Mouse (Mus musculus) lung, embryonic 14.5 days (tissue): ENCODE data around the gene Foxk1. TPM values are rescaled to one million over a fixed set of nuclear protein-coding genes. Genes with fewer than 3 reads are reported as not detected.

Experiments used
- ATAC-seq: fragments of 200-750 bp; cut with Nextera tagmentation; 2 replicates; pipeline ENCODE4 v1.8.0; 2017; ENCODE audit warnings: mild to moderate bottlenecking, moderate TSS enrichment, moderate library complexity; ENCODE audit not compliant: insufficient read depth
- DNase-seq: peaks from one replicate; pipeline ENCODE4 v3.0.0-alpha.2; 2015
- H3K27ac ChIP-seq: fragments of 300-500 bp; sonication (generic); 2 replicates; pipeline ENCODE4 v1.5.1; 2014; ENCODE audit warnings: low read depth, mild to moderate bottlenecking, moderate library complexity
- H3K27me3 ChIP-seq: fragments of 300-500 bp; sonication (generic); 2 replicates; pipeline ENCODE4 v1.6.1; 2014; ENCODE audit warnings: low read length, control low read depth; ENCODE audit not compliant: insufficient read depth
- H3K36me3 ChIP-seq: fragments of 300-500 bp; sonication (generic); 2 replicates; pipeline ENCODE4 v1.6.1; 2014; ENCODE audit warnings: control low read depth; ENCODE audit not compliant: insufficient read depth
- H3K4me1 ChIP-seq: fragments of 300-500 bp; sonication (generic); 2 replicates; pipeline ENCODE4 v1.6.1; 2014; ENCODE audit warnings: antibody characterized with exemption, control low read depth; ENCODE audit not compliant: insufficient read depth
- H3K4me2 ChIP-seq: fragments of 300-500 bp; sonication (generic); 2 replicates; pipeline ENCODE4 v1.6.1; 2014; ENCODE audit warnings: mild to moderate bottlenecking
- H3K4me3 ChIP-seq: fragments of 300-500 bp; sonication (generic); 2 replicates; pipeline ENCODE4 v1.5.1; 2014; ENCODE audit warnings: low read depth, low read length
- H3K9ac ChIP-seq: fragments of 300-500 bp; sonication (generic); 2 replicates; pipeline ENCODE4 v1.6.1; 2014
- H3K9me3 ChIP-seq: fragments of 300-500 bp; sonication (generic); 2 replicates; pipeline ENCODE4 v1.6.1; 2016; ENCODE audit warnings: low read depth, low read length, control low read depth
- CTCF ChIP-seq: IDR thresholded peaks from 2 replicates; pipeline ENCODE4 v1.5.1; 2016; ENCODE audit warnings: antibody characterized with exemption, low read depth
- WGBS: fragments of 180-500 bp; shearing (Covaris S2); extraction: QIAGEN DNeasy Blood & Tissue Kit; methylation state at CpG from one replicate; pipeline ENCODE4 v1.1.7; 2014; 5-methylcytosine and 5-hydroxymethylcytosine counted together
- polyA plus RNA-seq: library from polyadenylated mRNA; unstranded; fragments of >200 nt; fragmentation: Nextera tagmentation; extraction: Ambion mirVana; gene quantifications from 2 replicates; pipeline ENCODE4 v1.2.1, GENCODE M21; 2014

The Foxk1 gene
- 5.4 and 7.9 TPM in 2 replicates for polyA plus RNA-seq

- Histone ChIP-seq H3K4me1 (peaks cover 12% of the 10 kb centered on the region), H3K27me3 (no peaks in the 10 kb centered on the region), H3K9me3 (no peaks in the 10 kb centered on the region), H3K4me3 (peak within 1 kb of the TSS; percentile 98), H3K9ac (peak within 1 kb of the TSS; percentile 91), H3K27ac (peak within 1 kb of the TSS; percentile 82), H3K36me3 (peaks cover 3% of the 10 kb centered on the region; the same call in 1 of the 2 replicates), H3K4me2 (peak within 1 kb of the TSS; percentile 94)
- WGBS, result 1% methylated on average over 60 of the region's 60 CpGs
- DNase-seq (peak; percentile 97), ATAC-seq (peak; percentile 87)
- TF ChIP-seq CTCF, result no peak
These were observed at the start of gene Foxk1 for GRCm38 (mm10) chr5:142400981-142401640. Gene Foxk1, plus strand, starts transcription at chr5:142401497.

GRCm38 (mm10) chr5:142352336-142352892, 48.9 kb upstream of the Foxk1 start:
- TF ChIP-seq CTCF, result no peak
- Histone ChIP-seq H3K9me3 (no peaks in the 10 kb centered on the region), H3K4me1 (no peaks in the 10 kb centered on the region), H3K9ac (no peak overlapping the region), H3K27ac (no peak overlapping the region), H3K36me3 (no peaks in the 10 kb centered on the region), H3K4me3 (no peak overlapping the region), H3K4me2 (no peak overlapping the region), H3K27me3 (no peaks in the 10 kb centered on the region)
- DNase-seq (no peak), ATAC-seq (no peak)
- WGBS, result 81% methylated on average over 5 of the region's 5 CpGs

- no peak for DNase-seq
These were observed 46.2 kb upstream of the Foxk1 start for GRCm38 (mm10) chr5:142355144-142355543.

GRCm38 (mm10) chr5:142361166-142361565, 40.1 kb upstream of the Foxk1 start:
- 59% methylated on average over 5 of the region's 5 CpGs for WGBS
- DNase-seq, result no peak
- no peaks in the 10 kb centered on the region for H3K9me3 ChIP-seq
- H3K36me3 ChIP-seq, result no peaks in the 10 kb centered on the region
- no peak overlapping the region for H3K4me2 ChIP-seq
- H3K4me3 ChIP-seq, result no peak overlapping the region
- H3K9ac ChIP-seq, result no peak overlapping the region
- ATAC-seq, result no peak
- H3K27me3 ChIP-seq, result no peaks in the 10 kb centered on the region
- H3K4me1 ChIP-seq, result 0 out of 2 replicates have a peak, but pooled peaks cover 4% of the 10 kb centered on the region
- H3K27ac ChIP-seq, result no peak overlapping the region
- no peak for TF ChIP-seq CTCF

More at GRCm38 (mm10) chr5:142355144-142355543, 46.2 kb upstream of the Foxk1 start:
- no peak overlapping the region for H3K9ac ChIP-seq
- no peaks in the 10 kb centered on the region for H3K27me3 ChIP-seq
- H3K27ac ChIP-seq, result no peak overlapping the region
- no peak for ATAC-seq
- 66% methylated on average over 3 of the region's 3 CpGs for WGBS
- no peaks in the 10 kb centered on the region for H3K36me3 ChIP-seq
- no peaks in the 10 kb centered on the region for H3K4me1 ChIP-seq
- no peaks in the 10 kb centered on the region for H3K9me3 ChIP-seq
- no peak for TF ChIP-seq CTCF
- no peak overlapping the region for H3K4me3 ChIP-seq
- H3K4me2 ChIP-seq, result no peak overlapping the region

GRCm38 (mm10) chr5:142362894-142363293, 38.4 kb upstream of the Foxk1 start:
- TF ChIP-seq CTCF, result no peak

GRCm38 (mm10) chr5:142364095-142364494, 37.2 kb upstream of the Foxk1 start:
- Histone ChIP-seq H3K9ac (no peak overlapping the region), H3K4me1 (peaks cover 9% of the 10 kb centered on the region), H3K9me3 (no peaks in the 10 kb centered on the region), H3K4me2 (no peak overlapping the region), H3K36me3 (no peaks in the 10 kb centered on the region), H3K4me3 (no peak overlapping the region), H3K27ac (no peak overlapping the region), H3K27me3 (no peaks in the 10 kb centered on the region)
- 37% methylated on average over 5 of the region's 5 CpGs for WGBS
- no peak for TF ChIP-seq CTCF
- peak; percentile 73 for DNase-seq
- no peak for ATAC-seq

More at GRCm38 (mm10) chr5:142362894-142363293, 38.4 kb upstream of the Foxk1 start:
- peak; percentile 78 for DNase-seq
- Histone ChIP-seq H3K9ac (no peak overlapping the region), H3K4me1 (peaks cover 9% of the 10 kb centered on the region), H3K36me3 (no peaks in the 10 kb centered on the region), H3K27me3 (no peaks in the 10 kb centered on the region), H3K4me2 (no peak overlapping the region), H3K27ac (no peak overlapping the region), H3K4me3 (no peak overlapping the region), H3K9me3 (no peaks in the 10 kb centered on the region)
- no peak for ATAC-seq
- WGBS, result 36% methylated on average over 3 of the region's 3 CpGs
